18 mouse cellular contexts compared by ENCODE assay signal in the genomic region with DNA sequence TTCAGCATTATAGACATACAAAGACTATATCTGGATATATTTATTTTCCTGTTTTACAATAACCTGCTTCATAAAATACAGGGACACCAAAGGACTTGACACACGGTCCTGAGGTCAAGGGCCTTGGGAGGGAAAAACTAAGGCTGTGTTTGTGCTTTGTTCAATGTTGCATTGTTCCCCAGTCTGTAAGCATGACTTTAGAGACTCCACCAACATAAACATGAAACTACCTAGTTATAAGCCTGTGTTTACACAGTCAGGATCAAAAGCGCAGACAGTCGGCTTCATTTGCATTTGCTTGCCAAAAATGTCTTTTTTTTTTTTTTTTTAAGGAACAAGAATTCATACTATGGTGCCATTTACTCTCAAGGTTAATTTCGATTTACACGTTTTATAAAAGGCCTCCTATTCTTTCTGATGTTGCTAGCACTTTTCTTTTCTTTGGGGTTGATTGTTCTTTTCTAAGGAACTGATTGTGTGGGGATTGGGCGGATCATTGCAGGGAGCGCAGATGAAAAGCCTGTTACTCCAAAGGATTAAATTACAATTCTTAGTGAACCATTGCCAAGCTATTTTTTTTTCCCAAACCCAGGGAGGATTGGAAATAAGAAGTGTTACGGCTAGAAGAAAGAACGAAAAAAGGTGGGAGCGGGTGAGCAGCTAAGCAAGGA. TPM values are rescaled to one million over a fixed set of nuclear protein-coding genes. Genes with fewer than 3 reads are reported as not detected.
DNase-seq lines count a peak whose midpoint lies in the region; ATAC-seq and TF ChIP-seq lines count a peak whose summit lies in the region.
"Had no signal": no experiment of that assay in that cellular context is flagged by ENCODE, and none has a peak within 500 bp of the region (broad histone marks: within the 10 kb centered on the region; RNA-seq: fewer than 3 reads in every experiment).

No protein-coding gene starts in this region.

- H3K9ac ChIP-seq in heart, embryonic 13.5 days, result no peak overlapping the region
- no peak overlapping the region for H3K9ac ChIP-seq in lung, postnatal 0 days (replicated peaks; ENCODE audit: low read depth)
- no peak overlapping the region for H3K9ac ChIP-seq in forebrain, embryonic 15.5 days (replicated peaks)
- no peak overlapping the region for H3K9ac ChIP-seq in midbrain, embryonic 15.5 days
- H3K9ac ChIP-seq: limb, embryonic 15.5 days; liver, postnatal 0 days; stomach, embryonic 15.5 days had no signal

- TF ChIP-seq CTCF in lung, postnatal 0 days (IDR thresholded peaks at IDR 0.05), result no peak

- TF ChIP-seq EP300 in lung, postnatal 0 days (IDR thresholded peaks at IDR 0.05), result peak; percentile 66

- no peak overlapping the region for H3K27ac ChIP-seq in heart, embryonic 13.5 days (replicated peaks)
- H3K27ac ChIP-seq in lung, postnatal 0 days (ENCODE audit: low read length), result no peak overlapping the region
- no peak overlapping the region for H3K27ac ChIP-seq in forebrain, embryonic 15.5 days (replicated peaks)
- H3K27ac ChIP-seq in midbrain, embryonic 15.5 days, result 0 out of 2 replicates have a peak overlapping the region, but pooled peaks have one; percentile 8
- H3K27ac ChIP-seq: limb, embryonic 15.5 days; stomach, embryonic 15.5 days had no signal

- 78% methylated on average over 10 of the region's 10 CpGs for WGBS in heart, embryonic 13.5 days
- 59% methylated on average over 10 of the region's 10 CpGs for WGBS in lung, postnatal 0 days
- WGBS in forebrain, embryonic 15.5 days, result 10% methylated on average over 10 of the region's 10 CpGs
- 7% methylated on average over 10 of the region's 10 CpGs for WGBS in midbrain, embryonic 15.5 days

- no peaks in the 10 kb centered on the region for H3K9me3 ChIP-seq in heart, embryonic 13.5 days
- H3K9me3 ChIP-seq in lung, postnatal 0 days (ENCODE audit: low read length), result no peaks in the 10 kb centered on the region
- H3K9me3 ChIP-seq in forebrain, embryonic 15.5 days, result no peaks in the 10 kb centered on the region
- no peaks in the 10 kb centered on the region for H3K9me3 ChIP-seq in midbrain, embryonic 15.5 days
- H3K9me3 ChIP-seq: limb, embryonic 15.5 days; stomach, embryonic 15.5 days had no signal

- no peaks in the 10 kb centered on the region for H3K27me3 ChIP-seq in heart, embryonic 13.5 days (replicated peaks)
- no peaks in the 10 kb centered on the region for H3K27me3 ChIP-seq in lung, postnatal 0 days (replicated peaks; ENCODE audit: insufficient read depth, low read length)
- no peaks in the 10 kb centered on the region for H3K27me3 ChIP-seq in forebrain, embryonic 15.5 days
- H3K27me3 ChIP-seq in midbrain, embryonic 15.5 days (replicated peaks), result no peaks in the 10 kb centered on the region
- H3K27me3 ChIP-seq: limb, embryonic 15.5 days; stomach, embryonic 15.5 days had no signal

- peaks cover 20% of the 10 kb centered on the region for H3K4me1 ChIP-seq in heart, embryonic 13.5 days
- H3K4me1 ChIP-seq in lung, postnatal 0 days (ENCODE audit: insufficient read depth, low read depth, low read length), result peaks cover 10% of the 10 kb centered on the region; the same call in 1 of the 2 replicates
- H3K4me1 ChIP-seq in forebrain, embryonic 15.5 days, result peaks cover 12% of the 10 kb centered on the region
- 0 out of 2 replicates have a peak, but pooled peaks cover 6% of the 10 kb centered on the region for H3K4me1 ChIP-seq in midbrain, embryonic 15.5 days

- H3K4me3 ChIP-seq in heart, embryonic 13.5 days, result no peak overlapping the region
- no peak overlapping the region for H3K4me3 ChIP-seq in lung, postnatal 0 days (ENCODE audit: low read depth, low read length)
- H3K4me3 ChIP-seq in forebrain, embryonic 15.5 days, result no peak overlapping the region
- H3K4me3 ChIP-seq in midbrain, embryonic 15.5 days, result no peak overlapping the region
- H3K4me3 ChIP-seq: erythroblast, embryonic 14.5 days; limb, embryonic 15.5 days; stomach, embryonic 15.5 days had no signal

- no peak for DNase-seq in heart, adult 8-10 months (ENCODE audit: low spot score)
- DNase-seq in lung, postnatal 0 days (ENCODE audit: low spot score), result peak; percentile 43
- no peak for DNase-seq in lung, postnatal 14 days
- no peak for DNase-seq in urinary bladder, postnatal 25 days (ENCODE audit: low spot score)
- DNase-seq: cerebellum, postnatal 25 days; kidney, adult 8-10 months; liver, postnatal 0 days; right cerebral cortex, adult 18-20 months; spleen, adult 18-20 months; thymus, adult 2 months had no signal

- no peak for ATAC-seq in heart, embryonic 13.5 days (ENCODE audit: extremely low read depth, insufficient number of reproducible peaks, low FRiP score, low TSS enrichment)
- ATAC-seq in lung, postnatal 0 days, result peak; percentile 61
- peak; percentile 68 for ATAC-seq in forebrain, embryonic 15.5 days (replicated peaks)
- ATAC-seq in midbrain, embryonic 15.5 days (replicated peaks), result peak; percentile 66
- ATAC-seq in megakaryocyte-erythroid progenitor cell, adult 5-6 weeks (replicated peaks; ENCODE audit: low FRiP score, low TSS enrichment, poor library complexity, severe bottlenecking), result no peak
- ATAC-seq: liver, postnatal 0 days had no signal

- no peaks in the 10 kb centered on the region for H3K36me3 ChIP-seq in heart, embryonic 13.5 days
- H3K36me3 ChIP-seq in lung, postnatal 0 days (ENCODE audit: insufficient read depth, low read length), result no peaks in the 10 kb centered on the region
- no peaks in the 10 kb centered on the region for H3K36me3 ChIP-seq in forebrain, embryonic 15.5 days
- no peaks in the 10 kb centered on the region for H3K36me3 ChIP-seq in midbrain, embryonic 15.5 days (replicated peaks)
- H3K36me3 ChIP-seq: limb, embryonic 15.5 days; stomach, embryonic 15.5 days had no signal

- 0 out of 2 replicates have a peak overlapping the region, but pooled peaks have one; percentile 33 for H3K4me2 ChIP-seq in heart, embryonic 13.5 days
- H3K4me2 ChIP-seq in lung, postnatal 0 days (replicated peaks; ENCODE audit: low read depth, low read length), result no peak overlapping the region
- H3K4me2 ChIP-seq in forebrain, embryonic 15.5 days (replicated peaks), result no peak overlapping the region
- H3K4me2 ChIP-seq in midbrain, embryonic 15.5 days, result no peak overlapping the region
- H3K4me2 ChIP-seq: heart, embryonic 11.5 days; limb, embryonic 15.5 days; stomach, embryonic 15.5 days had no signal

RNA-seq across cellular contexts. Expression of a gene that starts 41.6 kb away (rescaled TPM):
- polyA plus RNA-seq in heart, embryonic 13.5 days (2015; fragmentation: Nextera tagmentation; extraction: Ambion mirVana), result 4.7 and 4.9 TPM in 2 replicates
- total RNA-seq in heart, adult 8-10 months (2022), result 1 to 10 TPM; 7.1 to 8.2 (median 7.7) TPM
- 7.1 and 7.7 TPM in 2 replicates for polyA plus RNA-seq in lung, postnatal 0 days (2015; fragmentation: Nextera tagmentation; extraction: Ambion mirVana)
- 16.9 and 19.0 TPM in 2 replicates for polyA plus RNA-seq in forebrain, embryonic 15.5 days (2015; fragmentation: Nextera tagmentation; extraction: Ambion mirVana)
- polyA plus RNA-seq in midbrain, embryonic 15.5 days (2015; fragmentation: Nextera tagmentation; extraction: Ambion mirVana), result 7.6 and 8.6 TPM in 2 replicates
- total RNA-seq in megakaryocyte-erythroid progenitor cell, adult 5-6 weeks (2014; fragmentation: Nextera tagmentation), result 11.0 and 16.9 TPM in 2 replicates
- total RNA-seq in megakaryocyte-erythroid progenitor cell, adult 5-6 weeks (2017), result 3.0 and 7.0 TPM in 2 replicates

Comparison
In these comparisons a context has a peak if more than half of its experiments do, and no peak if none do; other contexts are left out.
1. ATAC-seq: peak in lung, postnatal 0 days (single experiment), forebrain, embryonic 15.5 days (single experiment) and midbrain, embryonic 15.5 days (single experiment); none in heart, embryonic 13.5 days (single experiment) and megakaryocyte-erythroid progenitor cell, adult 5-6 weeks (single experiment).